Mouse (Mus musculus) hindbrain, embryonic 11.5 days (tissue): ENCODE results near the gene Barx1. TPM values are rescaled to one million over a fixed set of nuclear protein-coding genes. Genes with fewer than 3 reads are reported as not detected.

ENCODE experiments used
- ATAC-seq: fragments of 200-750 bp; cut with Nextera tagmentation; 2 replicates; pipeline ENCODE4 v1.8.0; 2017; ENCODE audit warnings: mild to moderate bottlenecking, moderate TSS enrichment, moderate library complexity; ENCODE audit not compliant: low FRiP score
- DNase-seq: peaks from one replicate; pipeline ENCODE4 v3.0.0-alpha.2; 2015; ENCODE audit warnings: low spot score
- H3K27ac ChIP-seq: fragments of 300-500 bp; sonication (generic); 2 replicates; pipeline ENCODE4 v1.5.1; 2014; ENCODE audit warnings: mild to moderate bottlenecking, low read depth, low read length
- H3K27me3 ChIP-seq: fragments of 300-500 bp; sonication (generic); 2 replicates; pipeline ENCODE4 v1.6.1; 2014; ENCODE audit warnings: mild to moderate bottlenecking, low read length, moderate library complexity, mixed read lengths; ENCODE audit not compliant: control insufficient read depth, insufficient read depth
- H3K36me3 ChIP-seq: fragments of 300-500 bp; sonication (generic); 2 replicates; pipeline ENCODE4 v1.6.1; 2014; ENCODE audit warnings: mild to moderate bottlenecking, low read length, moderate library complexity, mixed read lengths; ENCODE audit not compliant: control insufficient read depth, insufficient read depth
- H3K4me1 ChIP-seq: fragments of 300-500 bp; sonication (generic); replicated peaks from 2 replicates; pipeline ENCODE4 v1.6.1; 2014; ENCODE audit warnings: low read length, mixed read lengths; ENCODE audit not compliant: control insufficient read depth, insufficient read depth
- H3K4me2 ChIP-seq: fragments of 300-500 bp; sonication (generic); replicated peaks from 2 replicates; pipeline ENCODE4 v1.6.1; 2014; ENCODE audit warnings: mild to moderate bottlenecking, low read depth, low read length
- H3K4me3 ChIP-seq: fragments of 300-500 bp; sonication (generic); 2 replicates; pipeline ENCODE4 v1.5.1; 2014; ENCODE audit warnings: low read depth, low read length
- H3K9ac ChIP-seq: fragments of 300-500 bp; sonication (generic); 2 replicates; pipeline ENCODE4 v1.6.1; 2014; ENCODE audit warnings: low read depth, low read length
- H3K9me3 ChIP-seq: fragments of 300-500 bp; sonication (generic); 2 replicates; pipeline ENCODE4 v1.6.1; 2016; ENCODE audit warnings: low read length; ENCODE audit not compliant: control insufficient read depth
- WGBS: fragments of 180-500 bp; shearing (Covaris S2); extraction: QIAGEN DNeasy Blood & Tissue Kit; methylation state at CpG from one replicate; pipeline ENCODE4 v1.1.7; 2014; 5-methylcytosine and 5-hydroxymethylcytosine counted together
- polyA plus RNA-seq: library from polyadenylated mRNA; unstranded; fragments of >200 nt; fragmentation: Nextera tagmentation; extraction: Ambion mirVana; gene quantifications from 2 replicates; pipeline ENCODE4 v1.2.1, GENCODE M21; 2014

The Barx1 gene
- polyA plus RNA-seq, 1 experiment from 2014 or later = 0.83 TPM

DNA sequence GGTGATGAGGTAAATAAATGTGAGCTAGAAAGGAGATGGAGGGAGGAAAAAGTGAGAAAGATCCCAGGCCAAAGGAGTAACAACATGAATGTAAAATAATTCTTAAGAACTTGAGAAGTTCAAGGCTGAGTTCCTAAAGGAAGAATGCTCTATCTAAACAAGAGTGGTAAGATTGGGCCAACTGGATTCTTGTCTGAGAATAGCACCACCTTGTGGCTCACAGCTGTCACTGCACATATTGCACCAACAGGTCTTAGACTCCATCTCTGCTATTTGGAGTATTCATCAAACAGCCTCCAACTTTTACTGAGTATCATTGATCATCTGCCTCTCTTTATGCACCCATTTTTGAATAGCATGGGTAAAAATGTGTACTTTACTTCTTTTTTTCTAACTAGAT lies 23.2 kb upstream of the Barx1 start:
- Histone ChIP-seq H3K4me3 (no peak overlapping the region), H3K36me3 (no peaks in the 10 kb centered on the region), H3K27ac (no peak overlapping the region), H3K4me1 (no peaks in the 10 kb centered on the region), H3K27me3 (no peaks in the 10 kb centered on the region), H3K4me2 (no peak overlapping the region), H3K9me3 (no peaks in the 10 kb centered on the region), H3K9ac (no peak overlapping the region)
- DNase-seq (peak; percentile 75), ATAC-seq (no peak)

DNA sequence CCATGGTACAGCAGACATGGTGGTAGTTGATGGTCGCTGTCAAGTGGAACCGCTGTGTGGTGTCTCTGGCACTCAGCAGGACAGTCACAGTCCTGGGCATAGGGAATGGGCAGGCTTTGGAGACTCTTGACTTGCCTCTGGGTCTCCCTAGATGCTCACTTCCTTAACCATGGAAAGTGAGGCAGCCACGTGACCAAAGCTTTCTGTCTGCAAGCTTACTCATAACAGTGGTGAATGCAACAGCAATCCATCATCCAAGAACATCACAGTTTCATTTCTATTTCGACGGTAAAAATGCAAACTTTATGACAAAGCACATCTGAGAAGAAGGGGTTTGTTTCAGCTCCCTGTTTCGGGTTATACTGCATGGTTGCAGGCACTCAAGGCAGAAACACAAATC lies 19.7 kb upstream of the Barx1 start:
- Histone ChIP-seq H3K4me1 (no peaks in the 10 kb centered on the region), H3K27ac (no peak overlapping the region), H3K4me2 (no peak overlapping the region), H3K36me3 (no peaks in the 10 kb centered on the region), H3K27me3 (no peaks in the 10 kb centered on the region), H3K4me3 (no peak overlapping the region), H3K9me3 (no peaks in the 10 kb centered on the region), H3K9ac (no peak overlapping the region)
- 88% methylated on average over 6 of the region's 6 CpGs for WGBS
- DNase-seq = no peak
- ATAC-seq = no peak

DNA sequence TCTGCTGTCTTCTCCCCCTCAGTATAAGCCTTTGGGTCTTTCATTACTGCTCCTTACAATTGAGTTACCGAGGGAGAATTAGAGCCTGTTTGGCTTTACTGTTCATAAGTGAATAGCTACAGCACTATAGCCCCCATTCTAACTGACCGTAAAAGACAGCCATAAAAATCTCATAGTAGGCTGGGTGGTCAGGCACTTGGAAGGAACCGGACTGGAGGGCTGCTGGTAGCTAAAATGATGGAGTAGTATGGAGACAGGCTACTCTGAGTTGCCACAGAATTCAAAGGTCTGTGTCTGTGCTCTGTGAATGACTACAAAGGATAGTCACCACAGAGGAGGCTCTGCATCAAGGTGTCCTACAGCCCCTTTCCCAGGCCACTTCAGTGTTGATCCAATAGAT lies 18.8 kb upstream of the Barx1 start:
- Histone ChIP-seq H3K4me1 (no peaks in the 10 kb centered on the region), H3K4me2 (no peak overlapping the region), H3K27me3 (no peaks in the 10 kb centered on the region), H3K36me3 (no peaks in the 10 kb centered on the region), H3K4me3 (no peak overlapping the region), H3K9me3 (no peaks in the 10 kb centered on the region), H3K27ac (no peak overlapping the region), H3K9ac (no peak overlapping the region)
- ATAC-seq = no peak
- no peak for DNase-seq
- WGBS = 85% methylated on average over 3 of the region's 3 CpGs

DNA sequence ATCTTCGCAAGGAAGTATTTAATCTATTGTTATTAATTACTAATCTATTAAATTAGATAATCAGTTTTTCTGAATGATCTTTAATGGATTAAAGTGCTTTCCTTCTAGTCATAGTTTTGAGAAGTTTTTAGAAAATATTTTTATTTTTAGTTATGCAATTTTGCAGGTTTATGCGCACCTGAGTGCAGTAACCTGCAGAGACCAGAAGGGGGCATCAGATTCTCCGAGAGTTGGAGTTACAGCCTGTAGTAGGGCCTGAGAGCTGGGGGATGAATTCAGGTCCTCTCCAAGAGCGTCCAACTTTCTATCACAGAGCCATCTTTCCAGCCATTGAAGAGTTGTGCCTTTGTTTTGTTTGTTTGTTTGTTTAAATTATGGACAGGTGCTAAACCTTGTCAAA lies 16.1 kb upstream of the Barx1 start:
- no peaks in the 10 kb centered on the region for H3K36me3 ChIP-seq
- H3K4me2 ChIP-seq = no peak overlapping the region
- H3K9ac ChIP-seq = no peak overlapping the region
- no peaks in the 10 kb centered on the region for H3K4me1 ChIP-seq
- ATAC-seq = no peak
- no peak overlapping the region for H3K27ac ChIP-seq
- no peak for DNase-seq
- WGBS = 89% methylated on average over 4 of the region's 4 CpGs
- no peak overlapping the region for H3K4me3 ChIP-seq
- H3K9me3 ChIP-seq = no peaks in the 10 kb centered on the region
- no peaks in the 10 kb centered on the region for H3K27me3 ChIP-seq

DNA sequence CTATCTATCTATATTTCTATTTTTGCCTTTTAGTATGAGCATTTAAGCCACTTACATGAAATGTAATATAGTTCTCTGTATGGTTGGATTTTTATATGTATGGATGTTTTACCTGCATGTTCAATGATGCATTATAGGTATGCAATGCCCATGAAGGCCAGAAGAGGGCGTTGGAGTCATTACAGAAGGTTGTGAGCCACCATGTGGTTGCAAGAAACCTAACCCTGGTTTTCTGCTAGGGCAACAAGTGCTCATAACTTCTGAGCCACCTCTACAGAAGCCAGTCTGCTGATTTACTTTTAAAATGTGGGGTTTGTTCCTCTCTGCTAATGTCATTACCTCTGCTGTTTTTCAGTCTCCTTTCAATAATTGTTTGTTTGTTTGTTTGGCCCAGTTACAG lies 12.2 kb upstream of the Barx1 start:
- Histone ChIP-seq H3K4me3 (no peak overlapping the region), H3K9ac (no peak overlapping the region), H3K9me3 (no peaks in the 10 kb centered on the region), H3K27me3 (peaks cover 14% of the 10 kb centered on the region), H3K36me3 (no peaks in the 10 kb centered on the region), H3K27ac (no peak overlapping the region), H3K4me1 (no peaks in the 10 kb centered on the region), H3K4me2 (no peak overlapping the region)
- no peak for ATAC-seq
- WGBS = 0% methylated on average over 1 of the region's 1 CpGs
- peak; percentile 54 for DNase-seq

DNA sequence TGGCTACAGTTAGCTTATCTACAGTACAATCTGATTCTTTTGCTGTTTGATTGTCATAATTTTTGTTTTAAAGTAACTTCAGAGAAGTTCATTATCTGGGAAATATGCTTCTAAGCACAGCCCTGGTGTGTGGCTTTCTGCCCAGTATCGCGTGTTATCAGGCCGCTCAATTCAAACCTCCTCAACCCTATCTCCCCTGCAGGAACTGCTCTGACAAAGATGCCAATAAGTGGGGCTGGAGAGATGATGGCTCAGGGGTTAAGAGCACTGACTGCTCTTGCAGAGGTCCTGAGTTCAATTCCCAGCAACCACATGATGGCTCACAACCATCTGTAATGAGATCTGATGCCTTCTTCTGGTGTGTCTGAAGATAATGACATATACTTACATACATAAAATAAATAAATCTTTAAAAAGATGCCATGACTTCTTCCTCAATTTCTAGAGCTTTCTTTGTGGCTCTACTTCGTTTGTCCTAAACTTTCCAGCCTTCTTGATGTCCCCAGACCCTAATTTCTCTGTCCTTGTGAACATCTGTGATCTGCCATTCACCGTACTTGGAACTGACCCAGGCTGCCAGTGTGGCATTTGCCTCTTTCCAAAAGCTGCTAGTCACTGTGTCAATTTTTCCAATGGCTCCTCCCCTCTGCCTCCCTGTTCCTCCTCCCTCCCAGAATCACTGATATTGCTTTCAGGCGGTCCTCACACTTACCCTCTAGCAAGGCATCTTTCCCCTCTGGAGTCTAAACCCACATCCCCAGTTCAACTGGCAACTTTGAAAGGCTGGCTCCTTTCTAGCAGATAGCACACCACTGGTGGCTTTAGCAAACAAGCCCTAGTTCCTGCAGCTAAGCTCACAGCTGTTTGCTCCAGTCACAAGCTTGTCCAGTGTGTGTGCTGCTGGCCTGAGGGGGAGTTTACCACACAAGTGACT lies 11.4 kb upstream of the Barx1 start:
- no peak overlapping the region for H3K9ac ChIP-seq
- H3K4me3 ChIP-seq = no peak overlapping the region
- peaks cover 20% of the 10 kb centered on the region for H3K27me3 ChIP-seq
- no peaks in the 10 kb centered on the region for H3K9me3 ChIP-seq
- DNase-seq = no peak
- no peak overlapping the region for H3K27ac ChIP-seq
- H3K4me1 ChIP-seq = no peaks in the 10 kb centered on the region
- 75% methylated on average over 6 of the region's 6 CpGs for WGBS
- ATAC-seq = no peak
- H3K4me2 ChIP-seq = no peak overlapping the region
- H3K36me3 ChIP-seq = no peaks in the 10 kb centered on the region

DNA sequence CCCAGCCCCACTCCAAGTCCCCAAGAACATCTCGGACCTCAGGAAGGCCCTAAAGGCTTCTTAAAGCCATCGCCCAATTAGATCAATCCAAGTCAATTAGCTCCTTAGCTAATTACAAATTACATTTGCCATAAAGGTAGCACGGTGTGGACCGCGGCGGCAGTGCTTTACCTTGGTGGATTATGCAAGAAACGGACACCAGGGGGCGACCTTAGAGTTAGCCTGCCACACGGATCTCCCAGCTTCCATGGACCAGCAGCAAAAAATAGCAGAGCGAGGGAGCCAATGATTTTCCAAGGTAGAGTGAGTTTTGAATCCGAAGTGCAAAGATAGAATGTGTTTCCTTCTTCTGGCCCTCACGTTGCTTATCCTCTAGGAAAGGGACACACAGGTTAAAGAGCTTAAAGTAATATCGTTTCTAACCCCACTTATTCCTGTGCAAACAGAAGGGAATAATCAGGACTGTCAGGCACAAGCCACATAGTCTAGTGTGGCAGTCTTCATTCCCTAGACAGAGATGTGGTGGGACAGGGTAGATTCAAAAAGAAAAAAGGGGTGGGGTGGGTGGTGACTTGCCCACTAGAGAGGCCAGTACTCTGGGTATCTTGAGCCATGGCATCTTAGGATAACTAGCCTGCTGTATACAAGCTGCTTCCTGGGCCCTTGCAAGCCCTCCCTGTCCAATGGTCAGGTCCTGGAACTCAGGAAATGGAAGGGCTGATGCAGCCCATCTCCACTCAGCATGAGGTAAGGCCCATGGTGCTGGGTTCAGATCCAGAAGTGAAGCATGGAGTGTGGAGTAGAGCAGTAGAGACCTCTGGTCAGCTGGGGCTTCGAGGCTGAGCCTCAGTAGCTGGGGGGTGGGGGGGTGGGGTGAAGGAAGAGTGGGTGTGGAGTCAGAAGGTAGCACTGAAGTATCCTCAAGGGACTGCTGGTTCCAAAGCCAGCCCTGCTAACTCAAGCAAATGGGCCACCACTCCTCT lies 8.7 kb upstream of the Barx1 start:
- H3K27me3 ChIP-seq = peaks cover 45% of the 10 kb centered on the region
- no peak overlapping the region for H3K4me3 ChIP-seq
- H3K4me2 ChIP-seq = no peak overlapping the region
- ATAC-seq = 0 out of 2 replicates have a peak, but pooled peaks have one; percentile 53
- no peak overlapping the region for H3K9ac ChIP-seq
- H3K36me3 ChIP-seq = no peaks in the 10 kb centered on the region
- no peaks in the 10 kb centered on the region for H3K4me1 ChIP-seq
- WGBS = 12% methylated on average over 14 of the region's 14 CpGs
- no peaks in the 10 kb centered on the region for H3K9me3 ChIP-seq
- peak; percentile 90 for DNase-seq
- no peak overlapping the region for H3K27ac ChIP-seq

DNA sequence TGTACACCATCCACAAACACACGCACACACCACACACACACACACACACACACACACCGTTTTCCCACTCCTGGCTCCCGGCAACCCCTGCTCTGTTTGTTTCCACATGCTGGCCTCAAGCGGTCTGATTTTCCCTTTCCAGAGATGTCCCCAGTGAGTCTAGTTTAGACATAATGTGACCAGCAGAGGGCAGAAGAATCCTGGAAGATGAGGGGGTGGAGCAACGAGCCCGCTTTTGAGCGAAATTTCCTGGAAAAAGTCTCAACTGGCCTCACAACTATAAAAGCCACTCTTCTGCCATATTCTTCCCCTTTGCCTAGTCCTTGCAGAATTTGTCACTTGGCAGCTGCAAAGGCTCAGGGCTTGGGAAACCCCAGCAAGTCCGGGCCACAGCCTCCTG lies 7.2 kb upstream of the Barx1 start:
- Histone ChIP-seq H3K27me3 (peaks cover 60% of the 10 kb centered on the region), H3K4me2 (no peak overlapping the region), H3K9me3 (no peaks in the 10 kb centered on the region), H3K27ac (no peak overlapping the region), H3K9ac (no peak overlapping the region), H3K4me1 (no peaks in the 10 kb centered on the region), H3K36me3 (no peaks in the 10 kb centered on the region), H3K4me3 (no peak overlapping the region)
- WGBS = 0% methylated on average over 8 of the region's 8 CpGs
- DNase-seq = peak; percentile 86
- ATAC-seq = peak; percentile 59
